Mouse (Mus musculus): ENCODE measurements around the gene Xpnpep1.

DNA sequence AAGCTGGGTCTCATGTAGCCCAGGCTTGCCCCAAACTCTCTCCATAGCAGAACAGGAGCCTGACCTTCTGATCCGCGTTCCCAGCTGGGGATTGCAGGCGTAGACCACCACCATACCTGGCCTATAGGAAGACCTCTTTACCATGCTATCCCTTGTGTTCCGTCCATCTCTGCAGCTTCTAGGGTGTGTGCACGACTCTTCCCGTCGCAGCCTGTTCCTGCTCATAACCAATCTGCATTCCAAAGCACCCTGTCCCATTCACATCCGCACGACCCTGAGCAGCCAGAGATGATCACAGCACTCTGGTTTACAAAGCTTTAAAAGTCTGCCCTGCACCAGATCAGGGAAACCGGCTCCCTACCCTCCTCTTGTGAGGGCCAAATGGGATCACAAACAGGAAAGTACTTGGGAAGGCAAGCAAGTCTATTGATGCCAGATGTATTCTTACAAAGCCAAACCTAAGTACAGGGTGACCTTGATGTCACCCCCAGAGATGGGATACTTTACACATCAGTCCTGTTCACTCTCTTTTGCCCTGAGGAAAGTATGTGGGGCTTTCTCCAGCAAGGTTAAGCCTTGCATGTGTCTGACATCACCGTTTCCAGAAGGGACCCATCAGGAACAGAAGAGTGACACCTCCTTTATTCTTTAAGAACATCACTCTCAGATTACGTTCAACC is 24.4 kb upstream of the Xpnpep1 start:
- TF ChIP-seq HCFC1 (IDR thresholded peaks at IDR 0.05; ENCODE audit: borderline replicate concordance, insufficient read depth, low read length) (no peak), CHD2 (IDR thresholded peaks at IDR 0.05; ENCODE audit: low read depth, low read length) (no peak), ZNF384 (IDR thresholded peaks at IDR 0.05; ENCODE audit: low read depth, low read length) (no peak)

Measured in ES-E14 (cell line).